Mouse (Mus musculus): ENCODE data around the gene Gm2237. TPM values are rescaled to one million over a fixed set of nuclear protein-coding genes. Genes with fewer than 3 reads are reported as not detected.

The Gm2237 gene
- 1.3 TPM for total RNA-seq (2023)

DNA sequence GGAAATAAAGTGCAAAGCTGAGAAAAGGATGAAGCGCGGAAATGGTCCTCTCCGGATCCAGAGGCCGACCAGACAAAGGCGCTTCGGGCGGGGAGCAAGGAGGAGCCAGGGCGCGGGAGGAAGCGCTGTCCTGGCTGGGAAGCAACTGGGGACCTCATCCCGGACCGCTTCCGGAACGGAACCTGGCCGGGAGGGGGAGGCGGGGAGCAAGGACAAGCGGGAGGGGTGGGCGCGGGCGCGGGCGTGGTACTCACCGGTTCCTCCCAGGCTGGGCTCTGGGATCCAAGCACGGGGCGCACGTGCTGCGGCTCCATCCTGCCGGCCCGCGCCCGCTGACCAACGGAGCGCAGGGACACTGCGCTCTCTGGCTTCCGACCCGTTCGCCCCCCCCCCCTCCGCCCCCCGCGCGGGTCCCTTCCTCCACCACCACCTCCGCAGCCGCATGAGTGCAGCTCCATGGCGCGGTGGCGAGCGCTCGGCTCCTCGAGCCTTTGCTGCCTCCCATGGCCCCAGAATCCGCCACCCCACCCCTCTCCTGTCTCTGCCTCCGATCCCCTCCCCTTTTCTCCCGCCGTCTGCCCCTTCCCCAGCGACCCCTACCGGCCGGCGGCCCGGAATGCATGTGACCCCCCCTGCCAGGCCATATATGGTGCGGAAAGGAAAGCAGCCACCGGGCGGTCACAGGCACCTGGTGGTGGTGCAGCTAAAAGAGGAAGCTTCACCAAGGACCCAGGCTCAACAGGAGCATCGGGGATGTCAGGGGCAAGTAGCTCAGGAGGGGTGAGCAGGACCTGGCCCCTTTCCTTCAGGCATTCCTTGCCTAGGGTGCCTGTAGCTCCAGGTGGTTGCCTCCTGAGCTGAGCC is at the start of gene Gm2237:
Gm2237 (minus strand) TSS at position 332 of the 864 bp plus-strand sequence.

DNA sequence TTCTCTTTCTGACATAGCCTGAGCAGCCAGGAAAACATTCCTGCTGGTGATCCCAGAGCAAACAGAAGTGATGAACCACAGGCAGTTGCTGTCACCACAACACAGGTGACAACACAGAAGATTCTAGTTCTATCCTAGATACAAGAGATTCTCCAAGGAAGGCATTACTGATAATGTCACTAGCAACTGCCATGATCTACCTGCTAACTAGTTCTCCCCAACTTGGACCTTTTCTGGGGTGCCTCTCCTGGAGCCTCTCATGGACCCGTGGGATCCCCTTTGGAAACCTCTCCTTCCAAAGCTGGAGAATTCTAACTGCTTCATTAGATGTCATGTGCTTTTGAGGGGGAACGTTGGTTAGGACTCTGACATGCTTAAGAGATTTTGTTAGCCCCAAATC is 17.5 kb upstream of the Gm2237 start, which contains the start of gene Gm5458:
Gm5458 (minus strand) TSS at position 101 of the 400 bp plus-strand sequence.

DNA sequence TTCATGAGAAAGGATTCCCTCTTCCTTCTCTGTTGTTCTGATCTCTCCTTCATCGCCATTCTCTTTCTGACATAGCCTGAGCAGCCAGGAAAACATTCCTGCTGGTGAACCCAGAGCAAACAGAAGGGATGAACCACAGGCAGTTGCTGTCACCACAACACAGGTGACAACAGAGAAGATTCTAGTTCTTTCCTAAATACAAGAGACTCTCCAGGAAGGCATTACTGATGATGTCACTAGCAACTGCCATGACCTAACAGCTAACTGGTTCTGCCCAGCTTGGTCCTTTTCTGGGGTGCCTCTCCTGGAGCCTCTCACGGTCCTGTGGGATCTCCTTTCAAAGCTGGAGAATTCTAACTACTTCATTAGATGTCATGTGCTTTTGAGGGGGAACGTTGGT is 35.1 kb downstream of the Gm2237 start, which contains the start of gene Gm2244:
Gm2244 (minus strand) TSS at position 101 of the 400 bp plus-strand sequence.

Other genes with a start within 250 kb of the Gm2237 start
- gene Gm21738, start 166.2 kb downstream of the Gm2237 start, total RNA-seq (2023): 3.2 TPM
- not detected for gene Gm2244, start 35.2 kb downstream of the Gm2237 start, total RNA-seq (2023)
- gene Gm5458, start 17.4 kb upstream of the Gm2237 start, total RNA-seq (2023): not detected
- gene Nid2, start 166.1 kb upstream of the Gm2237 start, total RNA-seq (2023): not detected
- gene Rtraf, start 238.7 kb upstream of the Gm2237 start, total RNA-seq (2023): 49.3 TPM